Mouse (Mus musculus) embryonic facial prominence, embryonic 14.5 days (tissue): Measurements from ENCODE around the gene Sars2. TPM values are rescaled to one million over a fixed set of nuclear protein-coding genes. Genes with fewer than 3 reads are reported as not detected.
A peak's percentile ranks its signal among the peaks of the same experiment; 100 is the strongest.

Source experiments
- ATAC-seq: fragments of 200-750 bp; cut with Nextera tagmentation; 2 replicates; pipeline ENCODE4 v1.8.0; 2017; ENCODE audit warnings: low read depth, moderate number of reproducible peaks, moderate TSS enrichment
- DNase-seq: peaks from one replicate; pipeline ENCODE4 v3.0.0-alpha.2; 2015; ENCODE audit warnings: low spot score
- H3K27ac ChIP-seq: fragments of 300-500 bp; sonication (generic); replicated peaks from 2 replicates; pipeline ENCODE4 v1.5.1; 2014; ENCODE audit warnings: low read depth, mild to moderate bottlenecking, low read length, moderate library complexity
- H3K27me3 ChIP-seq: fragments of 300-500 bp; sonication (generic); replicated peaks from 2 replicates; pipeline ENCODE4 v1.6.1; 2014; ENCODE audit warnings: low read length; ENCODE audit not compliant: control insufficient read depth, insufficient read depth
- H3K36me3 ChIP-seq: fragments of 300-500 bp; sonication (generic); 2 replicates; pipeline ENCODE4 v1.6.1; 2014; ENCODE audit warnings: low read length, mixed read lengths; ENCODE audit not compliant: control insufficient read depth, insufficient read depth
- H3K4me1 ChIP-seq: fragments of 300-500 bp; sonication (generic); 2 replicates; pipeline ENCODE4 v1.6.1; 2014; ENCODE audit warnings: antibody characterized with exemption, low read length; ENCODE audit not compliant: control insufficient read depth, insufficient read depth
- H3K4me2 ChIP-seq: fragments of 300-500 bp; sonication (generic); 2 replicates; pipeline ENCODE4 v1.6.1; 2014; ENCODE audit warnings: low read depth, mild to moderate bottlenecking, low read length, moderate library complexity, mixed read lengths
- H3K4me3 ChIP-seq: fragments of 300-500 bp; sonication (generic); 2 replicates; pipeline ENCODE4 v1.5.1; 2014; ENCODE audit warnings: low read depth, mild to moderate bottlenecking, low read length
- H3K9ac ChIP-seq: fragments of 300-500 bp; sonication (generic); 2 replicates; pipeline ENCODE4 v1.6.1; 2014; ENCODE audit warnings: low read depth, mild to moderate bottlenecking, low read length, moderate library complexity, mixed read lengths
- H3K9me3 ChIP-seq: fragments of 300-500 bp; sonication (generic); 2 replicates; pipeline ENCODE4 v1.6.1; 2016; ENCODE audit warnings: low read length; ENCODE audit not compliant: control insufficient read depth
- WGBS: fragments of 180-500 bp; shearing (Covaris S2); extraction: QIAGEN DNeasy Blood & Tissue Kit; methylation state at CpG from one replicate; pipeline ENCODE4 v1.1.7; 2014; 5-methylcytosine and 5-hydroxymethylcytosine counted together
- polyA plus RNA-seq: library from polyadenylated mRNA; unstranded; fragments of >200 nt; fragmentation: Nextera tagmentation; extraction: Ambion mirVana; gene quantifications from 2 replicates; pipeline ENCODE4 v1.2.1, GENCODE M21; 2014

The Sars2 gene
- polyA plus RNA-seq, 1 experiment from 2014 or later: 20.5 TPM

DNA sequence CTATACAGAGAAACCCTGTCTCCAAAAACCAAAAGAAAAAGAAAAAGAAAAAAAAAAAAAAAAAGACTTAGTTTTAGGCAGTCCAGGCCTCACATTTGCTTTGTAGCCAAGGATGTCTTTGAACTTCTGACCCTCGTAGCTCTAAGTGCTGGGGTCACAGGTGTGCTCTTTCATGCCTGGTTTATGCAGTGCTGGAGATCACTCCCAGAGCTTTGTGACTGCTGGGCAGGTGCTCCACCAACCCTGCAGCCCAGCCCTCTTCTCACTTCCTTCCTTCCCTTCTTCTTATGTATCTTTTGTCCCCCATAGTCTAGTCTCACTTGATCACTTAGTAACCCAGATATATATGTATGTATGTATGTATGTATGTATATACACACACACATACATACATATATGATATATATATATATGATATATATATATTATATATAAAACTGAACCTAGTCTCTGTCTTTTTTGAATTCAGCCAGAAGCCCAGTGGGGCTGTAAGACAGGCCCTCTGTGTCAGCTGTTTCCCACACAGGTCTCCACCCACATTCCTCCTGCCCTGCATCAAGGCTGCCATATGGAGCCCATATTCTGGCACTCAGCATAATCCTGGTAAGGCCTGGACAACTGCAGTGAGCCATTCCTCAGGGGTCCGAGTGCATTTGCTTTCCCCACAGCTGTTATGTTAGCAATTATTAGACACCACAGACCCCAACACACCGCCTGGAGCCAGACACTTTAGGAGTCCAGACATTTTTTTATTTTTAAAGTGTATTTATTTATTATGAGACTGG, 20.8 kb upstream of the Sars2 start:
- H3K27ac ChIP-seq: no peak overlapping the region
- H3K27me3 ChIP-seq: no peaks in the 10 kb centered on the region
- no peaks in the 10 kb centered on the region for H3K9me3 ChIP-seq
- DNase-seq (peak; percentile 88), ATAC-seq (peak; percentile 64)
- H3K9ac ChIP-seq: no peak overlapping the region
- H3K36me3 ChIP-seq: peaks cover 6% of the 10 kb centered on the region
- 40% methylated on average over 3 of the region's 3 CpGs for WGBS
- no peak overlapping the region for H3K4me2 ChIP-seq
- H3K4me1 ChIP-seq: peaks cover 4% of the 10 kb centered on the region
- H3K4me3 ChIP-seq: no peak overlapping the region

DNA sequence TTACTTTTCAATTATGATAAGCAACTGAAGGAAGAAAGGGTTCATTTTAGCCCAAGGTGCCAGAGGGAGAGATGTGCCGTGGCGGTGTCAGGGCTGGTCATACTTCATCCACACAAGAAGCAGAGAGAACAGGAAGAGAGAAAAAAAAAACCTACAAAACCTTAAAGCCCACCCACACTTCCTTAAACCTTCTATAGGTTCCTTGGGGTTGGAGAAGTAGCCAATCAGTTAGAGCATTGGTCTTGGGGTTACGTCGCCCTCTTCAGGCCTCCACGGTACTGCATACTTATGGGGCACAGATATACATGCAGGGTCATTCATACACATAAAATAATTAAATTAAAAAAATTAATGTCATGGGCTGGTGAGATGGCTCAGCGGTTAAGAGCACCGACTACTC, 19.7 kb upstream of the Sars2 start:
- 91% methylated on average over 7 of the region's 7 CpGs for WGBS
- Histone ChIP-seq H3K27me3 (no peaks in the 10 kb centered on the region), H3K9me3 (no peaks in the 10 kb centered on the region), H3K4me2 (no peak overlapping the region), H3K27ac (no peak overlapping the region), H3K9ac (no peak overlapping the region), H3K4me1 (no peaks in the 10 kb centered on the region), H3K36me3 (peaks cover 6% of the 10 kb centered on the region), H3K4me3 (no peak overlapping the region)
- DNase-seq (no peak), ATAC-seq (no peak)

DNA sequence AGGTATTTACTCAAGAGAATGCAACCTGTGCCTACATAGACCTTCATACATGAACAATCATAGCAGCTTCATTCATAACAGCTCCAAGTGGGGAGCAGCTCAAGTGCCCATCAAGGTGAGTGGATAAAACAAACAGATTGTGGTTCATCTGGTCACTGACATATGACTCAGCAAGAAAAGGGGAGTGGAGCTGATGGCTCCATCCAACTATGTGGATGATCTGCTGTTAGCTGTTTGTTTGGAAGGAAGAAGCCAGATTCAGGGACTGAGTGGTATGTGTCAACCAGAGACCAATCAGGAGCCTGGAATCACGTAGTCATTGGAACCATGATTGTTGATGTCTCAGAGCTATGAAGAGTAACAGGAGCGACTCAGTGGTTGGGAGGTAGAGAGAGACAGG, 17.2 kb upstream of the Sars2 start:
- Histone ChIP-seq H3K9ac (no peak overlapping the region), H3K9me3 (no peaks in the 10 kb centered on the region), H3K4me2 (no peak overlapping the region), H3K4me1 (no peaks in the 10 kb centered on the region), H3K27me3 (no peaks in the 10 kb centered on the region), H3K27ac (no peak overlapping the region), H3K4me3 (no peak overlapping the region), H3K36me3 (peaks cover 6% of the 10 kb centered on the region)
- 96% methylated on average over 2 of the region's 2 CpGs for WGBS
- ATAC-seq (no peak), DNase-seq (no peak)

DNA sequence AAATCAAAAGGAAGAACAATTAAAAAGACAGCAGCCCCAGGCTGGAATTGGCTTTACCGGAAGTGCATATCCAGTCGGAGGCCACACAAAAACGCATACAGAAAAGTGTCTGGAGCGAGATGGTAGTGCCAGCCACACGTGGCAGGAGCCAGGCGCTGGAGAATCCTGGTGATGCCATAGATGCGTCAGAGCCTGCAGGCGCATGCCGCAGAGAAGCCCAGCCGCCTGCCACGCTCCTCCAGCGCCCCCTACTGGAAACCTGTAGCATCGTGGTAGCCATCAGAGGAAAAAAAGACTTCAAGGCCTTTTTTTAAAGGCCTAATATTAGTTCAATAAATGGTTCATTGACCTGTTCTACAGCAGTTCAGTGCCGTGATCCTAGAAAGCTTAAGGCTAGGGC, 15.2 kb upstream of the Sars2 start:
- Histone ChIP-seq H3K4me3 (no peak overlapping the region), H3K9me3 (peaks cover 4% of the 10 kb centered on the region), H3K9ac (no peak overlapping the region), H3K36me3 (peaks cover 19% of the 10 kb centered on the region), H3K4me2 (no peak overlapping the region), H3K27ac (no peak overlapping the region), H3K27me3 (no peaks in the 10 kb centered on the region), H3K4me1 (no peaks in the 10 kb centered on the region)
- peak; percentile 87 for DNase-seq
- WGBS: 9% methylated on average over 14 of the region's 14 CpGs
- ATAC-seq: peak; percentile 63

DNA sequence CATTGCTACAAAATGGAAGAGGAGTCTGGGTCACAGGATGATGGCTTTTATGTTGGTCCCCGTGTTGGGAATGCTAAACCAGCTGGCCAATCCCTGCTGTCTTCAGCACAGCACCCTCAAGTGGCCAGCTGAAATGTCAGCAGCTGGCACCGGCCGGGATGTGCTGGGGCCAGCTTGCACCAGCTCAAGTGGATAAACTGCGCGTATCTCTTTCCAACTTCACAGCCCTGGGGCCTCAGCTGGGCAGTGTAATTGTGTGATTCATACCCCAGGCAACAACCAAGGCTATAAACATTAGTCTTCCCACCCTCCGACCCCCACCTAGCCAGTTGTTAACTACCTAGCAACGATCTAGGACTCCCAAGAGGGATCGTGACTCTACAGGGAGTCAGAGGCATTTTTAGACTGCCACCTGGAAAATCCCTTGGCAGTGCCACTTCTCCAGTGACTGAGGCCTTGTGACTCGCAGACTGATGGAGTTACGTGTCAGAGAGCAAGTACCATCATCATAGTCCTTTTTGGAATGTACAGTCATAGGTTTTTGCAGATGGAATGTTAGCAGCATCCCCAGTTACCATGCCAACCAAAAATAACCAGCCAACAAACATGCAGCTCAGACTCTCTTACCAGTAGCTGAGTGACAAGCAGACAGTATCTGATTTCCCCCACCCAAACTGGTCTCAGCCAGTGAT, 14.0 kb upstream of the Sars2 start:
- H3K27ac ChIP-seq: no peak overlapping the region
- 68% methylated on average over 10 of the region's 10 CpGs for WGBS
- DNase-seq: peak; percentile 22
- ATAC-seq: no peak
- peaks cover 5% of the 10 kb centered on the region for H3K9me3 ChIP-seq
- H3K4me2 ChIP-seq: no peak overlapping the region
- no peak overlapping the region for H3K9ac ChIP-seq
- no peak overlapping the region for H3K4me3 ChIP-seq
- H3K4me1 ChIP-seq: 0 out of 2 replicates have a peak, but pooled peaks cover 5% of the 10 kb centered on the region
- no peaks in the 10 kb centered on the region for H3K27me3 ChIP-seq
- peaks cover 20% of the 10 kb centered on the region for H3K36me3 ChIP-seq

DNA sequence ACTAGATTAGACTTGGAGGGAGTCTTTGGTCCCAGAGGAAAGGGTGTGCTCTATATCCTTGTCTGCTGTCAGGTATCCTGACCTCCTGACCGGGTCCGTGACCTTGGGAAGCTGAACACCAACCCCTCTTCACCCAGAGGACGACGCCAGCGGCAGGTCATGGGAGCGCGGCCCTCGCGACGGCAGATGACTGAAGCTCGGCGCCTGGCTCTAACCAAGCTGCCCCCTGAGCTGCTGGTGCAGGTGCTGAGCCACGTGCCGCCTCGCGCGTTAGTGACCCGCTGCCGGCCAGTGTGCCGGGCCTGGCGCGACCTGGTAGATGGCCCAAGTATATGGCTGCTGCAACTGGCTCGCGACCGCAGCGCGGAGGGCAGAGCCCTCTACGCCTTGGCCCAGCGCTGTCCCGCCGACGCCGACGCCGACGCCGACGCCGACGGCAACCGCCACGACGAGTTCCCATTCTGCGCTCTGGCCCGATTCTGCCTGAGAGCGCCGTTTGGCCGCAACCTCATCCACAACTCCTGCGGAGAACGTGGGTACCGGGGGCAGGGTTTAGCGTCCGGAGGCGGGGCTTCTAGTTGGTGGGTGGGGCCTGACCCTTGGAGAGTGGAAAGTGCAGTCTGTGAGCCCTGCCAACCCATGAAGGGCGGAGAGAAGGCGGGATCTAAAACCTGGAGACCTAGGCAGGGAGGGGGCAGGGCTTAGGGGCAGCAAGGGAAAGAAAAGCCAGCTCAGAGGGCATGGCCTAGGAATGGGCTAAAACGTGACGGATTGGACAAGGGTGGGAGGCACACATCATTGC, 9.2 kb upstream of the Sars2 start:
- ATAC-seq (peak; percentile 88), DNase-seq (peak; percentile 88)
- Histone ChIP-seq H3K4me3 (peak overlapping the region; percentile 45), H3K9ac (peak overlapping the region; percentile 59), H3K27me3 (no peaks in the 10 kb centered on the region), H3K4me1 (0 out of 2 replicates have a peak, but pooled peaks cover 5% of the 10 kb centered on the region), H3K4me2 (peak overlapping the region; percentile 74), H3K9me3 (peaks cover 5% of the 10 kb centered on the region), H3K36me3 (peaks cover 35% of the 10 kb centered on the region), H3K27ac (no peak overlapping the region)
- 3% methylated on average over 45 of the region's 58 CpGs for WGBS

DNA sequence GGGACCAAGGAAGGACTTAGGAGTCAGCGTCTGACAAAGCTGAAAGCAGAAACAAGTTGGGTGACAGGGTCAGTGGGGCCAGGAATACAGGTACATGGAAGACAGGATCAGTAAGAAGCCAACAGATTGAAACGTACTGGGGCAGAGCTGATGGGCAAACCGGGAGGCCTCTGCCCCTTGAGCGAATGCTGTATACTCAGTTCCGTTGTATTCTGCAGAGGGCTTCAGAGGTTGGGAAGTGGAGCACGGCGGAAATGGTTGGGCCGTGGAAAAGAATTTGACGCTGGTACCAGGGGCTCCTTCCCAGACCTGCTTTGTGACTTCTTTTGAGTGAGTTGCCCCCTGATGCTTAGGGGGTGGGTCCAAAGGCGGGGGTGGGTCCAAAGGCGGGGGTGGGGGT, 8.6 kb upstream of the Sars2 start:
- peak overlapping the region; percentile 45 for H3K4me3 ChIP-seq
- DNase-seq (no peak), ATAC-seq (no peak)
- peaks cover 5% of the 10 kb centered on the region for H3K9me3 ChIP-seq
- peaks cover 42% of the 10 kb centered on the region for H3K36me3 ChIP-seq
- H3K4me2 ChIP-seq: peak overlapping the region; percentile 74
- no peak overlapping the region; the same call in 1 of the 2 replicates for H3K9ac ChIP-seq
- no peaks in the 10 kb centered on the region for H3K27me3 ChIP-seq
- 0 out of 2 replicates have a peak, but pooled peaks cover 5% of the 10 kb centered on the region for H3K4me1 ChIP-seq
- 23% methylated on average over 11 of the region's 11 CpGs for WGBS
- no peak overlapping the region for H3K27ac ChIP-seq

DNA sequence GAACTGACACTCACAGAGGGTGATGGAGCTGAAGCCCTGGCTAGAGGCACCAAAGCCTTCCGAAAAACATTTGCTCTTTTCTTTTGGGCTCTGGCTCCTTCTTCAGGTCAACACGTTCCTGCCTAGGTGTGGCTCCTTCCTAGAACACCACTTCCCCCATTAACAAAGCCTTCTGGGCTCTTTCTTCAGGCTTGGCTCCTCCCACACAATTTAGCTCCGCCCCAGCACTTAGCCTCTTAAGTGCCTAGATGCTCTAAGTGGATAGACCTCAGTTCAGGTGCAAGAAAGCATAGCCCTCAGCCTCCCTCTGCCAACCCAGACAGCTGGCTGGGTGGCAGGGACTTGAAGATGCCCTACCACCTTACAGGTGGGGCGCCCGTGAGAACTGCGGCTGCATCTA, 6.1 kb upstream of the Sars2 start:
- H3K9me3 ChIP-seq: peaks cover 5% of the 10 kb centered on the region
- no peak overlapping the region for H3K9ac ChIP-seq
- 81% methylated on average over 6 of the region's 6 CpGs for WGBS
- H3K4me2 ChIP-seq: no peak overlapping the region
- 0 out of 2 replicates have a peak, but pooled peaks cover 5% of the 10 kb centered on the region for H3K4me1 ChIP-seq
- no peak for ATAC-seq
- no peak overlapping the region for H3K27ac ChIP-seq
- no peak for DNase-seq
- H3K36me3 ChIP-seq: peaks cover 42% of the 10 kb centered on the region
- H3K27me3 ChIP-seq: no peaks in the 10 kb centered on the region
- no peak overlapping the region for H3K4me3 ChIP-seq
